Mouse (Mus musculus) kidney, adult 2 months (tissue): ENCODE measurements around the gene Galnt2. TPM values are rescaled to one million over a fixed set of nuclear protein-coding genes. Genes with fewer than 3 reads are reported as not detected.

Experiments used
- DNase-seq: peaks from one replicate; pipeline ENCODE4 v3.0.0; 2021
- H3K27ac ChIP-seq: fragments of 200-500 bp; 2 replicates; pipeline ENCODE4 v1.5.1; 2012; ENCODE audit warnings: low read depth, low read length, control low read depth, inconsistent platforms; ENCODE audit not compliant: insufficient read depth
- H3K27me3 ChIP-seq: fragments of 200-500 bp; replicated peaks from 2 replicates; pipeline ENCODE4 v1.6.1; 2012; ENCODE audit warnings: mild to moderate bottlenecking, moderate library complexity, low read length, inconsistent platforms; ENCODE audit not compliant: control insufficient read depth, insufficient read depth
- H3K36me3 ChIP-seq: fragments of 200-500 bp; 2 replicates; pipeline ENCODE4 v1.6.1; 2012; ENCODE audit warnings: mild to moderate bottlenecking, moderate library complexity, low read length, inconsistent platforms; ENCODE audit not compliant: control insufficient read depth, insufficient read depth
- H3K4me1 ChIP-seq: fragments of 200-500 bp; 2 replicates; pipeline ENCODE4 v1.6.1; 2011; ENCODE audit warnings: low read length; ENCODE audit not compliant: control insufficient read depth, insufficient read depth
- H3K4me3 ChIP-seq: fragments of 200-500 bp; 2 replicates; pipeline ENCODE4 v1.5.1; 2011; ENCODE audit warnings: mild to moderate bottlenecking, low read depth, low read length, control low read depth; ENCODE audit not compliant: insufficient read depth
- CTCF ChIP-seq: fragments of 200-500 bp; conservative IDR thresholded peaks from 2 replicates; pipeline ENCODE4 v1.5.1; 2011; ENCODE audit warnings: low read depth, mild to moderate bottlenecking, control low read depth, low read length, moderate library complexity, mixed read lengths; ENCODE audit not compliant: insufficient read depth, insufficient read length
- POLR2A ChIP-seq: fragments of 200-500 bp; IDR thresholded peaks from one replicate; pipeline ENCODE4 v1.6.1; 2011; ENCODE audit warnings: low read depth, low read length, control low read depth
- WGBS: fragments of 180-500 bp; shearing (Covaris S2); methylation state at CpG from one replicate; pipeline ENCODE4 v1.1.7; 2018; 5-methylcytosine and 5-hydroxymethylcytosine counted together
- polyA plus RNA-seq: library from polyadenylated mRNA; depleted of rRNA; stranded (reverse); fragments of >200 nt; gene quantifications from 2 replicates; pipeline ENCODE4 v1.2.3, GENCODE M21; 2012

Gene Galnt2
- polyA plus RNA-seq, 1 experiment: 17.0 TPM

- Histone ChIP-seq H3K27me3 (no peaks in the 10 kb centered on the region), H3K4me3 (no peak overlapping the region), H3K27ac (no peak overlapping the region), H3K36me3 (no peaks in the 10 kb centered on the region), H3K4me1 (peaks cover 49% of the 10 kb centered on the region)
- 60% methylated on average over 11 of the region's 11 CpGs for WGBS
- TF ChIP-seq CTCF (no peak), POLR2A (no peak)
- DNase-seq: no peak
Observed at GRCm38 (mm10) chr8:124283644-124284332, 52.6 kb downstream of the Galnt2 start.

- Histone ChIP-seq H3K4me1 (peaks cover 46% of the 10 kb centered on the region), H3K36me3 (no peaks in the 10 kb centered on the region), H3K27ac (no peak overlapping the region), H3K4me3 (no peak overlapping the region), H3K27me3 (no peaks in the 10 kb centered on the region)
- whole genome bisulfite sequencing: 50% methylated on average over 6 of the region's 6 CpGs
- TF ChIP-seq CTCF: no peak
- DNase-seq: no peak
Observed at GRCm38 (mm10) chr8:124284333-124284711, 53.1 kb downstream of the Galnt2 start.

GRCm38 (mm10) chr8:124284984-124285576, 53.9 kb downstream of the Galnt2 start:
- Histone ChIP-seq H3K4me3 (no peak overlapping the region), H3K36me3 (no peaks in the 10 kb centered on the region), H3K27ac (peak overlapping the region; percentile 27; the same call in 1 of the 2 replicates), H3K4me1 (peaks cover 38% of the 10 kb centered on the region), H3K27me3 (no peaks in the 10 kb centered on the region)
- DNase-seq: peak; percentile 91
- 17% methylated on average over 9 of the region's 9 CpGs for WGBS
- no peak for TF ChIP-seq POLR2A
- no peak for TF ChIP-seq CTCF

GRCm38 (mm10) chr8:124286461-124287124, 55.4 kb downstream of the Galnt2 start:
- peak; percentile 26 for DNase-seq
- Histone ChIP-seq H3K27me3 (no peaks in the 10 kb centered on the region), H3K36me3 (no peaks in the 10 kb centered on the region), H3K4me3 (no peak overlapping the region), H3K27ac (no peak overlapping the region), H3K4me1 (peaks cover 38% of the 10 kb centered on the region)
- 78% methylated on average over 4 of the region's 4 CpGs for WGBS
- TF ChIP-seq POLR2A (no peak), CTCF (peak; percentile 50)

- H3K36me3 ChIP-seq: no peaks in the 10 kb centered on the region
- H3K4me3 ChIP-seq: no peak overlapping the region
- H3K4me1 ChIP-seq: peaks cover 30% of the 10 kb centered on the region
- WGBS: 72% methylated on average over 4 of the region's 4 CpGs
- no peaks in the 10 kb centered on the region for H3K27me3 ChIP-seq
- H3K27ac ChIP-seq: no peak overlapping the region
- DNase-seq: no peak
- TF ChIP-seq CTCF (no peak), POLR2A (no peak)
Observed at GRCm38 (mm10) chr8:124288215-124288864, 57.1 kb downstream of the Galnt2 start.

- WGBS: 87% methylated on average over 5 of the region's 5 CpGs
- Histone ChIP-seq H3K36me3 (no peaks in the 10 kb centered on the region), H3K4me1 (peaks cover 19% of the 10 kb centered on the region), H3K27me3 (no peaks in the 10 kb centered on the region), H3K27ac (no peak overlapping the region), H3K4me3 (no peak overlapping the region)
- no peak for TF ChIP-seq CTCF
- no peak for TF ChIP-seq POLR2A
- DNase-seq: no peak
Observed at GRCm38 (mm10) chr8:124289481-124290050, 58.4 kb downstream of the Galnt2 start.
